Mouse (Mus musculus) hindbrain, embryonic 16.5 days (tissue): ENCODE data around the gene C730034F03Rik. TPM values are rescaled to one million over a fixed set of nuclear protein-coding genes. Genes with fewer than 3 reads are reported as not detected.
A peak's percentile ranks its signal among the peaks of the same experiment; 100 is the strongest.

Experiments used
- ATAC-seq: fragments of 200-750 bp; cut with Nextera tagmentation; 2 replicates; pipeline ENCODE4 v1.8.0; 2017; ENCODE audit warnings: moderate TSS enrichment, moderate library complexity
- H3K27ac ChIP-seq: fragments of 300-500 bp; sonication (generic); 2 replicates; pipeline ENCODE4 v1.5.1; 2014; ENCODE audit warnings: low read depth, mild to moderate bottlenecking, control low read depth, low read length, moderate library complexity
- H3K27me3 ChIP-seq: fragments of 300-500 bp; sonication (generic); replicated peaks from 2 replicates; pipeline ENCODE4 v1.6.1; 2014; ENCODE audit warnings: low read length; ENCODE audit not compliant: control insufficient read depth, insufficient read depth
- H3K36me3 ChIP-seq: fragments of 300-500 bp; sonication (generic); 2 replicates; pipeline ENCODE4 v1.6.1; 2014; ENCODE audit warnings: mild to moderate bottlenecking, low read length, moderate library complexity, mixed read lengths; ENCODE audit not compliant: control insufficient read depth, insufficient read depth
- H3K4me1 ChIP-seq: fragments of 300-500 bp; sonication (generic); 2 replicates; pipeline ENCODE4 v1.6.1; 2014; ENCODE audit warnings: low read depth, low read length; ENCODE audit not compliant: control insufficient read depth, insufficient read depth
- H3K4me2 ChIP-seq: fragments of 300-500 bp; sonication (generic); 2 replicates; pipeline ENCODE4 v1.6.1; 2014; ENCODE audit warnings: mild to moderate bottlenecking, low read length, control low read depth, moderate library complexity
- H3K4me3 ChIP-seq: fragments of 300-500 bp; sonication (generic); 2 replicates; pipeline ENCODE4 v1.5.1; 2014; ENCODE audit warnings: mild to moderate bottlenecking, low read length, control low read depth, moderate library complexity
- H3K9ac ChIP-seq: fragments of 300-500 bp; sonication (generic); 2 replicates; pipeline ENCODE4 v1.6.1; 2014; ENCODE audit warnings: low read depth, mild to moderate bottlenecking, control low read depth, low read length, moderate library complexity
- H3K9me3 ChIP-seq: fragments of 300-500 bp; sonication (generic); 2 replicates; pipeline ENCODE4 v1.6.1; 2014; ENCODE audit warnings: mild to moderate bottlenecking, low read length, moderate library complexity; ENCODE audit not compliant: control insufficient read depth
- WGBS: fragments of 180-500 bp; shearing (Covaris S2); extraction: QIAGEN DNeasy Blood & Tissue Kit; methylation state at CpG from one replicate; pipeline ENCODE4 v1.1.7; 2014; 5-methylcytosine and 5-hydroxymethylcytosine counted together
- polyA plus RNA-seq: library from polyadenylated mRNA; unstranded; fragments of >200 nt; fragmentation: Nextera tagmentation; extraction: Ambion mirVana; gene quantifications from 2 replicates; pipeline ENCODE4 v1.2.1, GENCODE M21; 2015

C730034F03Rik gene
- polyA plus RNA-seq, 1 experiment from 2014 or later: 5.9 TPM

GRCm38 (mm10) chr15:89453865-89454478, 24.6 kb downstream of the C730034F03Rik start, which contains the start of gene Mapk8ip2:
Gene Mapk8ip2, plus strand, starts transcription at chr15:89453913.
- peak within 1 kb of the TSS; percentile 79 for H3K4me2 ChIP-seq
- H3K27me3 ChIP-seq: no peaks in the 10 kb centered on the region
- H3K36me3 ChIP-seq: peaks cover 27% of the 10 kb centered on the region
- 0% methylated on average over 48 of the region's 53 CpGs for WGBS
- H3K4me3 ChIP-seq: peak within 1 kb of the TSS; percentile 48
- peak within 1 kb of the TSS; percentile 65 for H3K9ac ChIP-seq
- H3K27ac ChIP-seq: peak within 1 kb of the TSS; percentile 68
- no peaks in the 10 kb centered on the region for H3K9me3 ChIP-seq
- H3K4me1 ChIP-seq: peaks cover 21% of the 10 kb centered on the region
- peak; percentile 79 for ATAC-seq

- Histone ChIP-seq H3K27ac (peak overlapping the region; percentile 68; the same call in 1 of the 2 replicates), H3K4me1 (peaks cover 21% of the 10 kb centered on the region), H3K9me3 (no peaks in the 10 kb centered on the region), H3K4me2 (peak overlapping the region; percentile 79), H3K4me3 (peak overlapping the region; percentile 48), H3K36me3 (peaks cover 34% of the 10 kb centered on the region), H3K9ac (peak overlapping the region; percentile 65), H3K27me3 (no peaks in the 10 kb centered on the region)
- peak; percentile 34; the same call in 1 of the 2 replicates for ATAC-seq
- 9% methylated on average over 5 of the region's 6 CpGs for WGBS
Measured at GRCm38 (mm10) chr15:89454857-89455256, 25.5 kb downstream of the C730034F03Rik start.

- H3K4me2 ChIP-seq: peak overlapping the region; percentile 79
- H3K27ac ChIP-seq: no peak overlapping the region
- no peaks in the 10 kb centered on the region for H3K27me3 ChIP-seq
- peak overlapping the region; percentile 48 for H3K4me3 ChIP-seq
- ATAC-seq: no peak
- H3K9me3 ChIP-seq: no peaks in the 10 kb centered on the region
- WGBS: 73% methylated on average over 6 of the region's 6 CpGs
- peak overlapping the region; percentile 65; the same call in 1 of the 2 replicates for H3K9ac ChIP-seq
- H3K4me1 ChIP-seq: peaks cover 21% of the 10 kb centered on the region
- H3K36me3 ChIP-seq: peaks cover 37% of the 10 kb centered on the region
Measured at GRCm38 (mm10) chr15:89455642-89456041, 26.3 kb downstream of the C730034F03Rik start.

GRCm38 (mm10) chr15:89458942-89459341, 29.6 kb downstream of the C730034F03Rik start:
- no peak overlapping the region for H3K27ac ChIP-seq
- WGBS: 92% methylated on average over 15 of the region's 15 CpGs
- no peak overlapping the region for H3K9ac ChIP-seq
- no peak for ATAC-seq
- no peak overlapping the region for H3K4me3 ChIP-seq
- peaks cover 52% of the 10 kb centered on the region for H3K36me3 ChIP-seq
- H3K4me2 ChIP-seq: no peak overlapping the region
- H3K4me1 ChIP-seq: peaks cover 15% of the 10 kb centered on the region
- no peaks in the 10 kb centered on the region for H3K9me3 ChIP-seq
- H3K27me3 ChIP-seq: no peaks in the 10 kb centered on the region

- no peaks in the 10 kb centered on the region for H3K9me3 ChIP-seq
- H3K4me3 ChIP-seq: no peak overlapping the region
- ATAC-seq: no peak
- no peak overlapping the region for H3K27ac ChIP-seq
- peaks cover 52% of the 10 kb centered on the region for H3K36me3 ChIP-seq
- no peak overlapping the region for H3K4me2 ChIP-seq
- H3K4me1 ChIP-seq: peaks cover 13% of the 10 kb centered on the region
- 91% methylated on average over 7 of the region's 7 CpGs for WGBS
- no peaks in the 10 kb centered on the region for H3K27me3 ChIP-seq
- H3K9ac ChIP-seq: no peak overlapping the region
Measured at GRCm38 (mm10) chr15:89459821-89460220, 30.4 kb downstream of the C730034F03Rik start.

- Histone ChIP-seq H3K27ac (no peak overlapping the region), H3K9me3 (no peaks in the 10 kb centered on the region), H3K36me3 (peaks cover 52% of the 10 kb centered on the region), H3K4me2 (no peak overlapping the region), H3K4me3 (no peak overlapping the region), H3K4me1 (peaks cover 9% of the 10 kb centered on the region), H3K9ac (no peak overlapping the region), H3K27me3 (no peaks in the 10 kb centered on the region)
- ATAC-seq: no peak
- 79% methylated on average over 10 of the region's 10 CpGs for WGBS
Measured at GRCm38 (mm10) chr15:89460298-89460697, 30.9 kb downstream of the C730034F03Rik start.

- WGBS: 81% methylated on average over 15 of the region's 15 CpGs
- H3K4me2 ChIP-seq: no peak overlapping the region
Measured at GRCm38 (mm10) chr15:89461321-89461720, 31.9 kb downstream of the C730034F03Rik start.

GRCm38 (mm10) chr15:89462176-89462575, 32.8 kb downstream of the C730034F03Rik start:
- no peaks in the 10 kb centered on the region for H3K4me1 ChIP-seq
- H3K4me3 ChIP-seq: no peak overlapping the region
- no peak overlapping the region for H3K4me2 ChIP-seq
- 86% methylated on average over 7 of the region's 7 CpGs for WGBS
- H3K9ac ChIP-seq: no peak overlapping the region
- H3K27ac ChIP-seq: no peak overlapping the region
- no peak for ATAC-seq
- H3K27me3 ChIP-seq: no peaks in the 10 kb centered on the region
- peaks cover 43% of the 10 kb centered on the region for H3K36me3 ChIP-seq
- H3K9me3 ChIP-seq: no peaks in the 10 kb centered on the region

More at GRCm38 (mm10) chr15:89461321-89461720, 31.9 kb downstream of the C730034F03Rik start:
- Histone ChIP-seq H3K4me3 (no peak overlapping the region), H3K9me3 (no peaks in the 10 kb centered on the region), H3K27ac (no peak overlapping the region), H3K4me1 (no peaks in the 10 kb centered on the region; the same call in 1 of the 2 replicates), H3K27me3 (no peaks in the 10 kb centered on the region), H3K9ac (no peak overlapping the region), H3K36me3 (peaks cover 51% of the 10 kb centered on the region)
- no peak for ATAC-seq

- Histone ChIP-seq H3K36me3 (peaks cover 29% of the 10 kb centered on the region), H3K9me3 (no peaks in the 10 kb centered on the region), H3K27ac (no peak overlapping the region), H3K4me3 (no peak overlapping the region), H3K4me1 (no peaks in the 10 kb centered on the region), H3K4me2 (no peak overlapping the region), H3K9ac (no peak overlapping the region), H3K27me3 (no peaks in the 10 kb centered on the region)
- 64% methylated on average over 5 of the region's 5 CpGs for WGBS
- no peak for ATAC-seq
Measured at GRCm38 (mm10) chr15:89463334-89464235, 34.2 kb downstream of the C730034F03Rik start.
